Mouse (Mus musculus) heart, postnatal 0 days (tissue): ENCODE measurements around the gene Nfe2l3.

Experiments used
- CTCF ChIP-seq: IDR thresholded peaks from 2 replicates; pipeline ENCODE4 v1.5.1; 2016; ENCODE audit warnings: antibody characterized with exemption, control low read depth, low read depth
- EP300 ChIP-seq: IDR thresholded peaks from 2 replicates; pipeline ENCODE4 v1.6.1; 2016; ENCODE audit warnings: antibody characterized with exemption, low read depth

GRCm38 (mm10) chr6:51459313-51460020 lies 27.0 kb downstream of the Nfe2l3 start:
- TF ChIP-seq EP300: no peak
- no peak for TF ChIP-seq CTCF
